Mouse (Mus musculus) lung, postnatal 0 days (tissue): ENCODE data around the gene Rptor.

ENCODE experiments used
- CTCF ChIP-seq: IDR thresholded peaks from 2 replicates; pipeline ENCODE4 v1.5.1; 2016; ENCODE audit warnings: antibody characterized with exemption, mild to moderate bottlenecking
- EP300 ChIP-seq: IDR thresholded peaks from 2 replicates; pipeline ENCODE4 v1.6.1; 2016; ENCODE audit warnings: antibody characterized with exemption, mild to moderate bottlenecking, control low read depth

- TF ChIP-seq CTCF (no peak), EP300 (no peak)
Measured at GRCm38 (mm10) chr11:119833877-119834804, 231.4 kb downstream of the Rptor start.
